Mouse (Mus musculus): ENCODE measurements at regions not wholly inside any gene's neighbourhood (a gene's known extent, or its start where the extent isn't known, plus 50 kb on each side); places are given as distances from the start of the nearest gene placed in this dataset.
"Not testable (repeated sequence)": the region's sequence is repeated elsewhere in the genome, so short reads cannot be mapped to it uniquely, and the experiment has no call there.

- no peaks in the 10 kb centered on the region for H3K9me3 ChIP-seq
Observed at GRCm38 (mm10) chr1:16904690-16905089, 811.6 kb upstream of the 4930444P10Rik start.

GRCm38 (mm10) chr1:16868383-16868782 lies 775.3 kb upstream of the 4930444P10Rik start:
- not testable (repeated sequence) for H3K4me2 ChIP-seq (replicated peaks); H3K27me3 ChIP-seq (replicated peaks); H3K4me1 ChIP-seq (replicated peaks); H3K4me3 ChIP-seq (replicated peaks); H3K27ac ChIP-seq; H3K9ac ChIP-seq; H3K36me3 ChIP-seq; H3K9me3 ChIP-seq; ATAC-seq
- 86% methylated on average over 3 of the region's 3 CpGs for WGBS

More at GRCm38 (mm10) chr1:16904690-16905089, 811.6 kb upstream of the 4930444P10Rik start:
- no peak overlapping the region for H3K27ac ChIP-seq
- no peaks in the 10 kb centered on the region for H3K27me3 ChIP-seq (replicated peaks)
- no peak for ATAC-seq
- no peaks in the 10 kb centered on the region for H3K4me1 ChIP-seq (replicated peaks)
- no peak overlapping the region for H3K9ac ChIP-seq
- H3K4me3 ChIP-seq (replicated peaks), result no peak overlapping the region
- H3K36me3 ChIP-seq, result no peaks in the 10 kb centered on the region
- no peak overlapping the region for H3K4me2 ChIP-seq (replicated peaks)

GRCm38 (mm10) chr1:16867086-16867835 lies 774.1 kb upstream of the 4930444P10Rik start:
- not testable (repeated sequence) for H3K27ac ChIP-seq; H3K4me2 ChIP-seq (replicated peaks); H3K27me3 ChIP-seq (replicated peaks); H3K9ac ChIP-seq; H3K4me3 ChIP-seq (replicated peaks); H3K9me3 ChIP-seq; H3K4me1 ChIP-seq (replicated peaks); ATAC-seq; H3K36me3 ChIP-seq
- WGBS, result 87% methylated on average over 6 of the region's 6 CpGs

GRCm38 (mm10) chr1:16837111-16837510 lies 744.0 kb upstream of the 4930444P10Rik start:
- no peaks in the 10 kb centered on the region for H3K27me3 ChIP-seq (replicated peaks)
- no peak overlapping the region for H3K4me3 ChIP-seq (replicated peaks)
- no peaks in the 10 kb centered on the region for H3K4me1 ChIP-seq (replicated peaks)
- no peaks in the 10 kb centered on the region for H3K9me3 ChIP-seq
- H3K27ac ChIP-seq, result no peak overlapping the region
- ATAC-seq, result no peak
- H3K36me3 ChIP-seq, result no peaks in the 10 kb centered on the region
- H3K4me2 ChIP-seq (replicated peaks), result no peak overlapping the region
- no peak overlapping the region for H3K9ac ChIP-seq

- H3K9me3 ChIP-seq; H3K27ac ChIP-seq; H3K36me3 ChIP-seq; H3K9ac ChIP-seq; ATAC-seq; H3K4me1 ChIP-seq (replicated peaks); H3K27me3 ChIP-seq (replicated peaks); H3K4me2 ChIP-seq (replicated peaks); H3K4me3 ChIP-seq (replicated peaks): not testable (repeated sequence)
- 71% methylated on average over 4 of the region's 4 CpGs for WGBS
Observed at GRCm38 (mm10) chr1:16824709-16825108, 731.6 kb upstream of the 4930444P10Rik start.

- no peaks in the 10 kb centered on the region for H3K9me3 ChIP-seq
- ATAC-seq, result no peak
- no peak overlapping the region for H3K4me3 ChIP-seq (replicated peaks)
- no peaks in the 10 kb centered on the region for H3K4me1 ChIP-seq (replicated peaks)
- H3K27ac ChIP-seq, result no peak overlapping the region
- H3K27me3 ChIP-seq (replicated peaks), result no peaks in the 10 kb centered on the region
- no peak overlapping the region for H3K4me2 ChIP-seq (replicated peaks)
- no peaks in the 10 kb centered on the region for H3K36me3 ChIP-seq
- no peak overlapping the region for H3K9ac ChIP-seq
- 71% methylated on average over 3 of the region's 3 CpGs for WGBS
Observed at GRCm38 (mm10) chr1:16824057-16824456, 730.9 kb upstream of the 4930444P10Rik start.

- Histone ChIP-seq H3K4me2 (replicated peaks) (no peak overlapping the region), H3K4me3 (replicated peaks) (no peak overlapping the region), H3K4me1 (replicated peaks) (no peaks in the 10 kb centered on the region), H3K9me3 (no peaks in the 10 kb centered on the region), H3K36me3 (no peaks in the 10 kb centered on the region), H3K9ac (no peak overlapping the region), H3K27me3 (replicated peaks) (no peaks in the 10 kb centered on the region), H3K27ac (no peak overlapping the region)
- ATAC-seq, result no peak
- WGBS, result 41% methylated on average over 2 of the region's 2 CpGs
Observed at GRCm38 (mm10) chr1:16821186-16821585, 728.1 kb upstream of the 4930444P10Rik start.

- Histone ChIP-seq H3K27ac (no peak overlapping the region), H3K9ac (no peak overlapping the region), H3K4me3 (replicated peaks) (no peak overlapping the region), H3K4me2 (replicated peaks) (no peak overlapping the region), H3K9me3 (no peaks in the 10 kb centered on the region), H3K27me3 (replicated peaks) (no peaks in the 10 kb centered on the region), H3K36me3 (no peaks in the 10 kb centered on the region), H3K4me1 (replicated peaks) (no peaks in the 10 kb centered on the region)
- 88% methylated on average over 7 of the region's 7 CpGs for WGBS
- ATAC-seq, result no peak
Observed at GRCm38 (mm10) chr1:16816572-16816971, 723.4 kb upstream of the 4930444P10Rik start.

- no peaks in the 10 kb centered on the region for H3K27me3 ChIP-seq (replicated peaks)
- H3K4me1 ChIP-seq (replicated peaks), result no peaks in the 10 kb centered on the region
- no peak overlapping the region for H3K4me3 ChIP-seq (replicated peaks)
- ATAC-seq, result no peak
- H3K9ac ChIP-seq, result no peak overlapping the region
- H3K36me3 ChIP-seq, result no peaks in the 10 kb centered on the region
- H3K27ac ChIP-seq, result no peak overlapping the region
- H3K4me2 ChIP-seq (replicated peaks), result no peak overlapping the region
- no peaks in the 10 kb centered on the region for H3K9me3 ChIP-seq
Observed at GRCm38 (mm10) chr1:16815731-16816130, 722.6 kb upstream of the 4930444P10Rik start.

- Histone ChIP-seq H3K36me3 (no peaks in the 10 kb centered on the region), H3K27me3 (replicated peaks) (no peaks in the 10 kb centered on the region), H3K9me3 (no peaks in the 10 kb centered on the region), H3K27ac (no peak overlapping the region), H3K4me2 (replicated peaks) (no peak overlapping the region), H3K4me1 (replicated peaks) (no peaks in the 10 kb centered on the region), H3K4me3 (replicated peaks) (no peak overlapping the region), H3K9ac (no peak overlapping the region)
- ATAC-seq, result no peak
- 88% methylated on average over 10 of the region's 10 CpGs for WGBS
Observed at GRCm38 (mm10) chr1:16809370-16810150, 716.4 kb upstream of the 4930444P10Rik start.

- no peaks in the 10 kb centered on the region for H3K27me3 ChIP-seq (replicated peaks)
- no peak overlapping the region for H3K4me3 ChIP-seq (replicated peaks)
- no peaks in the 10 kb centered on the region for H3K36me3 ChIP-seq
- H3K4me2 ChIP-seq (replicated peaks), result no peak overlapping the region
- no peak overlapping the region for H3K9ac ChIP-seq
- no peaks in the 10 kb centered on the region for H3K4me1 ChIP-seq (replicated peaks)
- H3K9me3 ChIP-seq, result no peaks in the 10 kb centered on the region
- H3K27ac ChIP-seq, result no peak overlapping the region
- ATAC-seq, result peak; percentile 69; the same call in 1 of the 2 replicates
- WGBS, result 80% methylated on average over 6 of the region's 6 CpGs
Observed at GRCm38 (mm10) chr1:16798292-16798691, 705.2 kb upstream of the 4930444P10Rik start.

GRCm38 (mm10) chr1:16796449-16796848 lies 703.3 kb upstream of the 4930444P10Rik start:
- Histone ChIP-seq H3K4me2 (replicated peaks) (no peak overlapping the region), H3K4me1 (replicated peaks) (no peaks in the 10 kb centered on the region), H3K9ac (no peak overlapping the region), H3K36me3 (no peaks in the 10 kb centered on the region), H3K27ac (no peak overlapping the region), H3K4me3 (replicated peaks) (no peak overlapping the region), H3K9me3 (no peaks in the 10 kb centered on the region), H3K27me3 (replicated peaks) (no peaks in the 10 kb centered on the region)
- WGBS, result 83% methylated on average over 1 of the region's 1 CpGs
- no peak for ATAC-seq
